Mouse (Mus musculus) midbrain, postnatal 0 days (tissue): ENCODE data around the gene Gpc6. TPM values are rescaled to one million over a fixed set of nuclear protein-coding genes. Genes with fewer than 3 reads are reported as not detected.

Experiments used
- ATAC-seq: fragments of 200-750 bp; cut with Nextera tagmentation; 2 replicates; pipeline ENCODE4 v1.8.0; 2017; ENCODE audit warnings: moderate number of reproducible peaks, mild to moderate bottlenecking, moderate TSS enrichment, moderate library complexity; ENCODE audit not compliant: low FRiP score
- DNase-seq: peaks from one replicate; pipeline ENCODE4 v3.0.0-alpha.2; 2015; ENCODE audit warnings: low spot score
- H3K27ac ChIP-seq: fragments of 300-500 bp; sonication (generic); 2 replicates; pipeline ENCODE4 v1.5.1; 2014; ENCODE audit warnings: low read depth, mild to moderate bottlenecking, low read length, mixed read lengths
- H3K27me3 ChIP-seq: fragments of 300-500 bp; sonication (generic); 2 replicates; pipeline ENCODE4 v1.6.1; 2014; ENCODE audit warnings: low read length, control low read depth, mixed read lengths; ENCODE audit not compliant: insufficient read depth
- H3K36me3 ChIP-seq: fragments of 300-500 bp; sonication (generic); 2 replicates; pipeline ENCODE4 v1.6.1; 2014; ENCODE audit warnings: low read length, control low read depth, mixed read lengths; ENCODE audit not compliant: insufficient read depth
- H3K4me1 ChIP-seq: fragments of 300-500 bp; sonication (generic); 2 replicates; pipeline ENCODE4 v1.6.1; 2014; ENCODE audit warnings: mild to moderate bottlenecking, control low read depth, antibody characterized with exemption, low read length, mixed read lengths; ENCODE audit not compliant: insufficient read depth
- H3K4me2 ChIP-seq: fragments of 300-500 bp; sonication (generic); 2 replicates; pipeline ENCODE4 v1.6.1; 2014; ENCODE audit warnings: low read depth, mild to moderate bottlenecking, low read length, mixed read lengths; ENCODE audit not compliant: poor library complexity, severe bottlenecking
- H3K4me3 ChIP-seq: fragments of 300-500 bp; sonication (generic); 2 replicates; pipeline ENCODE4 v1.5.1; 2014; ENCODE audit warnings: low read depth, mild to moderate bottlenecking, low read length, moderate library complexity
- H3K9ac ChIP-seq: fragments of 300-500 bp; sonication (generic); replicated peaks from 2 replicates; pipeline ENCODE4 v1.6.1; 2014; ENCODE audit warnings: mild to moderate bottlenecking, low read length, moderate library complexity, mixed read lengths; ENCODE audit not compliant: poor library complexity, severe bottlenecking
- H3K9me3 ChIP-seq: fragments of 300-500 bp; sonication (generic); 2 replicates; pipeline ENCODE4 v1.6.1; 2016; ENCODE audit warnings: low read length, control low read depth
- CTCF ChIP-seq: IDR thresholded peaks from 2 replicates; pipeline ENCODE4 v1.5.1; 2016; ENCODE audit warnings: antibody characterized with exemption, mild to moderate bottlenecking
- WGBS: fragments of 180-500 bp; shearing (Covaris S2); extraction: QIAGEN DNeasy Blood & Tissue Kit; methylation state at CpG from one replicate; pipeline ENCODE4 v1.1.7; 2014; 5-methylcytosine and 5-hydroxymethylcytosine counted together
- polyA plus RNA-seq: library from polyadenylated mRNA; unstranded; fragments of >200 nt; fragmentation: Nextera tagmentation; extraction: Ambion mirVana; gene quantifications from 2 replicates; pipeline ENCODE4 v1.2.1, GENCODE M21; 2015
- total RNA-seq: library from RNA; depleted of rRNA; stranded (reverse); fragments of >200 nt; gene quantifications from 2 replicates; pipeline ENCODE4 v1.2.3, GENCODE M21; 2014

Gpc6 gene
- total and polyA plus RNA-seq, 2 experiments from 2014 or later = 19.3 to 20.3 TPM

- TF ChIP-seq CTCF = peak; percentile 67
- Histone ChIP-seq H3K27me3 (no peaks in the 10 kb centered on the region), H3K27ac (no peak overlapping the region), H3K4me1 (no peaks in the 10 kb centered on the region), H3K36me3 (no peaks in the 10 kb centered on the region), H3K9me3 (no peaks in the 10 kb centered on the region), H3K9ac (no peak overlapping the region), H3K4me2 (no peak overlapping the region), H3K4me3 (no peak overlapping the region)
- 17% methylated on average over 2 of the region's 2 CpGs for whole genome bisulfite sequencing
- DNase-seq (peak; percentile 61), ATAC-seq (no peak)
Observed at GRCm38 (mm10) chr14:117938554-117938953, 1013.4 kb downstream of the Gpc6 start.

GRCm38 (mm10) chr14:117939471-117939870, 1014.4 kb downstream of the Gpc6 start:
- H3K27ac ChIP-seq = no peak overlapping the region
- WGBS = 89% methylated on average over 7 of the region's 7 CpGs
- H3K4me3 ChIP-seq = no peak overlapping the region
- no peaks in the 10 kb centered on the region for H3K27me3 ChIP-seq
- TF ChIP-seq CTCF = no peak
- ATAC-seq (no peak), DNase-seq (no peak)
- H3K4me1 ChIP-seq = no peaks in the 10 kb centered on the region
- no peaks in the 10 kb centered on the region for H3K36me3 ChIP-seq
- no peak overlapping the region for H3K9ac ChIP-seq
- H3K4me2 ChIP-seq = no peak overlapping the region
- no peaks in the 10 kb centered on the region for H3K9me3 ChIP-seq

- Histone ChIP-seq H3K9ac (no peak overlapping the region), H3K27me3 (no peaks in the 10 kb centered on the region), H3K9me3 (no peaks in the 10 kb centered on the region), H3K4me1 (no peaks in the 10 kb centered on the region), H3K27ac (no peak overlapping the region), H3K4me3 (no peak overlapping the region), H3K36me3 (no peaks in the 10 kb centered on the region), H3K4me2 (no peak overlapping the region)
- WGBS = 89% methylated on average over 4 of the region's 4 CpGs
- DNase-seq (no peak), ATAC-seq (no peak)
- no peak for TF ChIP-seq CTCF
Observed at GRCm38 (mm10) chr14:117945920-117946503, 1020.9 kb downstream of the Gpc6 start.

GRCm38 (mm10) chr14:117951265-117951664, 1026.2 kb downstream of the Gpc6 start:
- no peak overlapping the region for H3K27ac ChIP-seq
- TF ChIP-seq CTCF = no peak
- H3K36me3 ChIP-seq = no peaks in the 10 kb centered on the region
- 77% methylated on average over 15 of the region's 15 CpGs for WGBS
- H3K9me3 ChIP-seq = no peaks in the 10 kb centered on the region
- no peak overlapping the region for H3K4me3 ChIP-seq
- no peak overlapping the region for H3K9ac ChIP-seq
- no peaks in the 10 kb centered on the region for H3K27me3 ChIP-seq
- H3K4me2 ChIP-seq = no peak overlapping the region
- ATAC-seq (peak; percentile 42), DNase-seq (no peak)
- H3K4me1 ChIP-seq = no peaks in the 10 kb centered on the region

GRCm38 (mm10) chr14:117951686-117952085, 1026.6 kb downstream of the Gpc6 start:
- DNase-seq (peak; percentile 66), ATAC-seq (peak; percentile 70; the same call in 1 of the 2 replicates)

GRCm38 (mm10) chr14:117956051-117956450, 1030.9 kb downstream of the Gpc6 start:
- no peak for DNase-seq
- H3K36me3 ChIP-seq = no peaks in the 10 kb centered on the region
- no peaks in the 10 kb centered on the region for H3K4me1 ChIP-seq
- no peak overlapping the region for H3K4me2 ChIP-seq
- no peaks in the 10 kb centered on the region for H3K27me3 ChIP-seq
- no peak for ATAC-seq
- no peak overlapping the region for H3K4me3 ChIP-seq
- no peak for TF ChIP-seq CTCF
- no peak overlapping the region for H3K27ac ChIP-seq
- 91% methylated on average over 3 of the region's 3 CpGs for WGBS
- H3K9me3 ChIP-seq = no peaks in the 10 kb centered on the region
- no peak overlapping the region for H3K9ac ChIP-seq

More at GRCm38 (mm10) chr14:117951686-117952085, 1026.6 kb downstream of the Gpc6 start:
- no peaks in the 10 kb centered on the region for H3K27me3 ChIP-seq
- WGBS = 58% methylated on average over 5 of the region's 5 CpGs
- no peaks in the 10 kb centered on the region for H3K36me3 ChIP-seq
- H3K9me3 ChIP-seq = no peaks in the 10 kb centered on the region
- H3K4me3 ChIP-seq = no peak overlapping the region
- H3K4me2 ChIP-seq = no peak overlapping the region
- H3K27ac ChIP-seq = no peak overlapping the region
- no peak overlapping the region for H3K9ac ChIP-seq
- H3K4me1 ChIP-seq = no peaks in the 10 kb centered on the region
- TF ChIP-seq CTCF = peak; percentile 51; the same call in 1 of the 2 replicates
